Mouse (Mus musculus) neural tube, embryonic 12.5 days (tissue): ENCODE measurements around the gene Pip4k2c. TPM values are rescaled to one million over a fixed set of nuclear protein-coding genes. Genes with fewer than 3 reads are reported as not detected.

Experiments
- ATAC-seq: fragments of 200-750 bp; cut with Nextera tagmentation; 2 replicates; pipeline ENCODE4 v1.8.0; 2017; ENCODE audit warnings: low read depth, mild to moderate bottlenecking, moderate TSS enrichment, moderate library complexity; ENCODE audit not compliant: low FRiP score
- H3K27ac ChIP-seq: fragments of 300-500 bp; sonication (generic); 2 replicates; pipeline ENCODE4 v1.5.1; 2016
- H3K27me3 ChIP-seq: fragments of 300-500 bp; sonication (generic); replicated peaks from 2 replicates; pipeline ENCODE4 v1.6.1; 2016; ENCODE audit warnings: mild to moderate bottlenecking
- H3K36me3 ChIP-seq: fragments of 300-500 bp; sonication (generic); 2 replicates; pipeline ENCODE4 v1.6.1; 2016; ENCODE audit warnings: mild to moderate bottlenecking
- H3K4me1 ChIP-seq: fragments of 300-500 bp; sonication (generic); 2 replicates; pipeline ENCODE4 v1.6.1; 2016
- H3K4me2 ChIP-seq: fragments of 300-500 bp; sonication (generic); replicated peaks from 2 replicates; pipeline ENCODE4 v1.6.1; 2016; ENCODE audit warnings: mild to moderate bottlenecking
- H3K4me3 ChIP-seq: fragments of 300-500 bp; sonication (generic); 2 replicates; pipeline ENCODE4 v1.5.1; 2016
- H3K9ac ChIP-seq: fragments of 300-500 bp; sonication (generic); 2 replicates; pipeline ENCODE4 v1.6.1; 2016; ENCODE audit warnings: mild to moderate bottlenecking
- H3K9me3 ChIP-seq: fragments of 300-500 bp; sonication (generic); 2 replicates; pipeline ENCODE4 v1.6.1; 2016; ENCODE audit warnings: mild to moderate bottlenecking
- WGBS: fragments of 180-500 bp; shearing (Covaris S2); methylation state at CpG from one replicate; pipeline ENCODE4 v1.1.7; 2016; 5-methylcytosine and 5-hydroxymethylcytosine counted together
- polyA plus RNA-seq: library from polyadenylated mRNA; unstranded; fragments of >200 nt; fragmentation: Nextera tagmentation; extraction: Ambion mirVana; gene quantifications from 2 replicates; pipeline ENCODE4 v1.2.1, GENCODE M21; 2016

The Pip4k2c gene
- polyA plus RNA-seq, 1 experiment from 2014 or later: 22.0 TPM

GRCm38 (mm10) chr10:127226318-127226895, 15.0 kb upstream of the Pip4k2c start:
- Histone ChIP-seq H3K9me3 (no peaks in the 10 kb centered on the region), H3K36me3 (peaks cover 37% of the 10 kb centered on the region), H3K27me3 (peaks cover 9% of the 10 kb centered on the region; the same call in 1 of the 2 replicates), H3K4me2 (no peak overlapping the region), H3K9ac (no peak overlapping the region), H3K4me1 (0 out of 2 replicates have a peak, but pooled peaks cover 6% of the 10 kb centered on the region), H3K4me3 (no peak overlapping the region), H3K27ac (no peak overlapping the region)
- 67% methylated on average over 8 of the region's 8 CpGs for WGBS
- ATAC-seq: peak; percentile 14; the same call in 1 of the 2 replicates

DNA sequence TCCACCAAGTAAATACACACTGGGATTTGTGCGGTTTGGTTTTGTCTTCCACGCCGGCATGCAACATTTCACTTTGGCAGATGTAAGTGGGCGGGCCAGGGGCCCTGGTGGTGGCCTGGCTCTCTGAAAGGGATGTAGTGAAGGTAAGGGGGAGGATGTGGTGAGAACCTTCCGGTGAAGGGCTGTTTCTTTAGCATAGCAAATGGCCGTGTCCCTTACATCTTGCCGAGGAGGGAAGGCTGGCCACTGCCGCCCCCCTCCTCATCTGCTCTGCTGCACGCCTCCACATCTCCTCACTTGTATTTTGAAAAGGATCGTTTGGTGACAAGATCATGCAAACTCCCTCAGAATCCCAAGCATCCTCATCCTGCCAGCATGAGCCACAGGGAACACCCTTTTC, 14.3 kb upstream of the Pip4k2c start:
- no peak for ATAC-seq
- peaks cover 32% of the 10 kb centered on the region for H3K36me3 ChIP-seq
- H3K27me3 ChIP-seq: peaks cover 9% of the 10 kb centered on the region; the same call in 1 of the 2 replicates
- 16% methylated on average over 10 of the region's 10 CpGs for WGBS
- no peak overlapping the region for H3K27ac ChIP-seq
- no peak overlapping the region for H3K9ac ChIP-seq
- no peaks in the 10 kb centered on the region for H3K9me3 ChIP-seq
- no peak overlapping the region for H3K4me3 ChIP-seq
- no peak overlapping the region for H3K4me2 ChIP-seq
- 0 out of 2 replicates have a peak, but pooled peaks cover 6% of the 10 kb centered on the region for H3K4me1 ChIP-seq

DNA sequence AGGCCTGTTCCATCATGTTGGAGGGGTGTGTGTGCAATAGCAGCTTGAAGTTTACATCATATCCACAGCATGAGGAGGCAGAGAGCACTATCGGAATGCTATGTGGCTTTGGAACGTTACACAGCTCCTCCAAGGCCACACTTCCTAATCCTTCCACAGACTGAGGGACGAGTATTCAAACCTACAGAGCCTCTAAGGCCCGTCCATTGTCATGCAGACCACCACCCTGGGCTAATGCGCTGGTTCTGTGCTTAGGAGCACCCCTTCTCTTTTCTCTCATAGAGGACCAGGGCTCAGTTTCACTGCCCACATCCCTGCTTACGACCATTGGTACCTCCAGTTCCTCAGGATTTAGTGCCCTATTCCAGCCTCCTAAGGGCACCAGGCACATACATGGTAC, 13.8 kb upstream of the Pip4k2c start:
- H3K36me3 ChIP-seq: peaks cover 27% of the 10 kb centered on the region
- WGBS: 35% methylated on average over 6 of the region's 6 CpGs
- no peak for ATAC-seq
- H3K4me1 ChIP-seq: 0 out of 2 replicates have a peak, but pooled peaks cover 6% of the 10 kb centered on the region
- H3K9me3 ChIP-seq: no peaks in the 10 kb centered on the region
- no peak overlapping the region for H3K4me2 ChIP-seq
- no peak overlapping the region for H3K27ac ChIP-seq
- H3K4me3 ChIP-seq: no peak overlapping the region
- H3K9ac ChIP-seq: no peak overlapping the region
- H3K27me3 ChIP-seq: peaks cover 9% of the 10 kb centered on the region; the same call in 1 of the 2 replicates

- WGBS: 90% methylated on average over 2 of the region's 2 CpGs
- no peaks in the 10 kb centered on the region for H3K36me3 ChIP-seq
- no peaks in the 10 kb centered on the region for H3K4me1 ChIP-seq
- H3K9me3 ChIP-seq: no peaks in the 10 kb centered on the region
- no peak overlapping the region for H3K4me3 ChIP-seq
- no peak overlapping the region for H3K4me2 ChIP-seq
- ATAC-seq: no peak
- H3K27ac ChIP-seq: no peak overlapping the region
- no peaks in the 10 kb centered on the region for H3K27me3 ChIP-seq
- H3K9ac ChIP-seq: no peak overlapping the region
Observed at GRCm38 (mm10) chr10:127218339-127218738, 7.0 kb upstream of the Pip4k2c start.

- no peak for ATAC-seq
- Histone ChIP-seq H3K9me3 (no peaks in the 10 kb centered on the region), H3K27me3 (no peaks in the 10 kb centered on the region), H3K27ac (no peak overlapping the region), H3K4me2 (no peak overlapping the region), H3K9ac (no peak overlapping the region), H3K36me3 (no peaks in the 10 kb centered on the region), H3K4me1 (no peaks in the 10 kb centered on the region), H3K4me3 (no peak overlapping the region)
Observed at GRCm38 (mm10) chr10:127217177-127217576, 5.8 kb upstream of the Pip4k2c start.

DNA sequence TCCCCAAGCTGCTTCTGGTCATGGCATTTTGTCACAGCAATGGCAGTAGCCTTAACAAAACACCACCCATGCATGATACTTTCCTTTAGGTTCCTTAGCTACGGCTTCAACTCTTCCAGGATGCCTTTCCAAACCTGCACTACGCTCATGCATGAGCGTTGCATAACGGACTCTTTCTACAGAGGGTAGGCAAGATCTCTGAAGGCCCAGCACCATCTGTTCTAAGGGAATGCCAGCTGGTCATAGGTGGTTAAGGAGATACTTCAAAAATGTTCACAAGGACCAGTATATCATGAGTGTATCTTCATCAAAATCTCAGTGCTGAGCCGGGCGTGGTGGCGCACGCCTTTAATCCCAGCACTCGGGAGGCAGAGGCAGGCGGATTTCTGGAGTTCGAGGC, 5.1 kb upstream of the Pip4k2c start:
- WGBS: 95% methylated on average over 11 of the region's 11 CpGs
- Histone ChIP-seq H3K4me3 (no peak overlapping the region), H3K27me3 (no peaks in the 10 kb centered on the region), H3K9ac (no peak overlapping the region), H3K4me1 (no peaks in the 10 kb centered on the region), H3K9me3 (no peaks in the 10 kb centered on the region), H3K27ac (no peak overlapping the region), H3K4me2 (no peak overlapping the region), H3K36me3 (no peaks in the 10 kb centered on the region)
- no peak for ATAC-seq

- WGBS: 63% methylated on average over 1 of the region's 1 CpGs
Observed at GRCm38 (mm10) chr10:127214422-127214803, 3.0 kb upstream of the Pip4k2c start.

DNA sequence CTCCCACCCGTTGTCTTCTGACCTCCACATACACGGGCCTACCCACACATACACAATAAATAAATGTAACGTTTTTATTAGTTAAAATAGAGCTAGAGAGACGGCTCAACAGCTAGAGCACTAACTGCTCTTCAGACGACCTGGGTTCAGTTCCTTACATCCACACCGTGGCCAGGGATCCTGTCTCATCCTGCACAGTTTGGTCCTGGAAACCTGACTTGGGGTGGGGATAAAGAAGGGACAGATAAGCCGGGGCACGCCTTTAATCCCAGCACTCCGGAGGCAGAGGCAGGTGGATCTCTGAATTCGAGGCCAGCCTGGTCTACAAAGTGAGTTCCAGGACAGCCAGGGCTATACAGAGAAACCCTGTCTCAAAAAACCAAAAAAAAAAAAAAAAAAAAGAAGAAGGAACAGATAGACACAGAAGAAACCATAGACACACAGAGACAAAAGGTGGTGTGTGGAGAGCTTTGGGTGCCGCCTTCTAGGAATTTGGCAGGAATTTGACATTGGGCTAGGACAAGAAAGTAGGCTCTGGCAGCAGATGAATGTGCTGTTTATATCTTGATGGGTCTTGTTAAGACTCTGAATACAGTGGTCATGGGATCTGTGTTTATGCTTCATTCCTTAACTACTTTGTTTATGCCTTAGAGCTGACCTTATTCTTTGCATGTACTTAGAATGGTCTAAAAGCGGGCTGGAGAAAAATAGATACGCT, 2.5 kb upstream of the Pip4k2c start:
- Histone ChIP-seq H3K4me1 (peaks cover 10% of the 10 kb centered on the region), H3K27ac (no peak overlapping the region), H3K27me3 (no peaks in the 10 kb centered on the region), H3K4me2 (no peak overlapping the region), H3K9ac (no peak overlapping the region), H3K4me3 (no peak overlapping the region), H3K36me3 (no peaks in the 10 kb centered on the region), H3K9me3 (no peaks in the 10 kb centered on the region)
- WGBS: 84% methylated on average over 13 of the region's 13 CpGs
- no peak for ATAC-seq

More at GRCm38 (mm10) chr10:127214422-127214803, 3.0 kb upstream of the Pip4k2c start:
- Histone ChIP-seq H3K4me3 (no peak overlapping the region), H3K4me2 (no peak overlapping the region), H3K36me3 (no peaks in the 10 kb centered on the region), H3K27me3 (no peaks in the 10 kb centered on the region), H3K9me3 (no peaks in the 10 kb centered on the region), H3K4me1 (peaks cover 10% of the 10 kb centered on the region), H3K27ac (no peak overlapping the region), H3K9ac (no peak overlapping the region)
- ATAC-seq: no peak

DNA sequence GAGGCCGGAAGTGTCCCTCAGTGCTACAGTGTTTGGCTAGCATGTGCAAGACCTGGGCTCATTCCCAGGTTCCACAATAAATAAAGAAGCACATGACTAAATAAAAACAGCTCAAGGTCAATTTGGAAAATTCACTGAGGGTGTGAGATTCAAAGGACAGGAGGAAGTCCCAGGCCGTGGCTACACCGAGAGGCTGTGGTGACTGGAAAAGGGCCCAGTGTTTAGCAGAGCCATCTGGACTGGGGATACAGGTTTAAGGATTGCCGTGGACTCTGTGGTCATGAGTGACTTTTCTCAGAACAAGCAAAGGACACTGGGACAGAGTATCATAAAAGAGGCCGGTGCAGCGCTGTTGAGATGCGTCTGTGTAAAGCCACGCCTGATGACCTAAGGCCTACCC, 1.9 kb upstream of the Pip4k2c start:
- peaks cover 10% of the 10 kb centered on the region for H3K4me1 ChIP-seq
- H3K9ac ChIP-seq: no peak overlapping the region
- ATAC-seq: no peak
- no peaks in the 10 kb centered on the region for H3K9me3 ChIP-seq
- WGBS: 87% methylated on average over 8 of the region's 8 CpGs
- no peak overlapping the region for H3K4me3 ChIP-seq
- no peak overlapping the region for H3K4me2 ChIP-seq
- H3K27me3 ChIP-seq: no peaks in the 10 kb centered on the region
- H3K27ac ChIP-seq: no peak overlapping the region
- H3K36me3 ChIP-seq: peaks cover 5% of the 10 kb centered on the region; the same call in 1 of the 2 replicates

DNA sequence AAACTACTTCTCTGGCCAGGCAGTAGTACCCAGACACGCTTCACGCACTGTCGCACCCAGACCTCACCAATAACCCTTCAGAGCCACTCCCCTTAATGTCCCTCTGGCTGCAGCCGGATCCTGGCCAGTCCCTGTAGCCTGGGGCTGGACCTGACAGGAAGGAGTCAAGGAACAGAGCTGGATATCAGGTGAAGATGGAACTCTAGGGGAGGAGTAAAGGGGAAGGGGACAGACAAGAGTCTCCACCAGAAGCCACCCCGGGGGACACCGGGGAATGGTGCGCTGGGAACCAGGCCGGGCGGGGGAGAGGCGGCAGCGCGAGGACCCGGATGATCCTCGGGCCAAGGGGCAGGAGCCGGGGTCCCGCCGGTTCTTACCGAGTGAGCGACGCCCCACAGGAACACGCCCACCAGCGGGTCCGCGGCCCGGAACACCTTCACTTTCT, 402 bp downstream of the Pip4k2c start:
- peak overlapping the region; percentile 79 for H3K4me2 ChIP-seq
- ATAC-seq: peak; percentile 77
- H3K27ac ChIP-seq: no peak overlapping the region
- peaks cover 10% of the 10 kb centered on the region for H3K4me1 ChIP-seq
- peak overlapping the region; percentile 72 for H3K9ac ChIP-seq
- no peaks in the 10 kb centered on the region for H3K9me3 ChIP-seq
- peaks cover 24% of the 10 kb centered on the region for H3K36me3 ChIP-seq
- peak overlapping the region; percentile 86 for H3K4me3 ChIP-seq
- no peaks in the 10 kb centered on the region for H3K27me3 ChIP-seq
- 1% methylated on average over 25 of the region's 25 CpGs for WGBS

DNA sequence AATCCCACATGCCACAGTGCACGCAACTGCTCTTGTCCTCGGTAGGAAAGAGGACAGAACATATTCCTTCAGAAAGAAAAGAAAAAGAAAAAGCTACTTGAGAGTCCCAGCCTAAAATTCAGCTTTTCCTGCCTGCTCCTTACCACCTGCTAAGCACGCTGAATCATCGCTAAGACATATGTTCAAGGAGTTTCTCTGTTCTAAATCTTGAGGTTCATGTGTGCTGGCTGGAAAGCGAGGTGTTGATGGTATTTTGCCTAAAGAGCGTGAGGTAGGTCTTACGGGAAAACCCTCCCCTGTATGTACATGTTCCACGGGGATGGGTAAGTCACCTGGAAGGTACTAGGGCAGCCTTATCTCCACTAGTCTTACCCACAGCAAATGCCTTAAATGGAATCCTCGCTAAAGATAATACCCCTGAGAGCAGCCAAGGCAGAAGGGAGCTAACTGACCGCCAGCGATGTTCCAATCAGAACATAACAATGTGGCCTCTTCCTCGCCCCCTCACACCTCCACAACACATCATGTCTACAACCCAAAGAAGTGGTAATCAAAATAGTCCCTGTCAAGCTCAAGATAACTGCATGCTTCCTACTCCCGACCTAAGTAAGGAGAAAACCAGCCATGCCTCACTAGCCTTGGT, 1.3 kb downstream of the Pip4k2c start:
- Histone ChIP-seq H3K27me3 (no peaks in the 10 kb centered on the region), H3K36me3 (peaks cover 33% of the 10 kb centered on the region), H3K9ac (peak overlapping the region; percentile 72; the same call in 1 of the 2 replicates), H3K9me3 (no peaks in the 10 kb centered on the region), H3K4me2 (peak overlapping the region; percentile 79), H3K4me1 (peaks cover 10% of the 10 kb centered on the region), H3K4me3 (peak overlapping the region; percentile 86; the same call in 1 of the 2 replicates), H3K27ac (no peak overlapping the region)
- 88% methylated on average over 13 of the region's 13 CpGs for WGBS
- no peak for ATAC-seq

GRCm38 (mm10) chr10:127208921-127209320, 2.5 kb downstream of the Pip4k2c start:
- no peak for ATAC-seq
- Histone ChIP-seq H3K27me3 (no peaks in the 10 kb centered on the region), H3K4me3 (no peak overlapping the region), H3K4me2 (no peak overlapping the region), H3K36me3 (peaks cover 40% of the 10 kb centered on the region), H3K4me1 (peaks cover 10% of the 10 kb centered on the region), H3K9ac (no peak overlapping the region), H3K27ac (no peak overlapping the region), H3K9me3 (no peaks in the 10 kb centered on the region)
- WGBS: 90% methylated on average over 4 of the region's 4 CpGs
